Mouse (Mus musculus) forebrain, embryonic 16.5 days (tissue): ENCODE results near the gene Ndufb3. TPM values are rescaled to one million over a fixed set of nuclear protein-coding genes. Genes with fewer than 3 reads are reported as not detected.
"Not testable (repeated sequence)": the region's sequence is repeated elsewhere in the genome, so short reads cannot be mapped to it uniquely, and the experiment has no call there.

Experiments used
- ATAC-seq: fragments of 200-750 bp; cut with Nextera tagmentation; 2 replicates; pipeline ENCODE4 v1.8.0; 2017; ENCODE audit warnings: mild to moderate bottlenecking, moderate library complexity
- H3K27ac ChIP-seq: fragments of 300-500 bp; sonication (generic); 2 replicates; pipeline ENCODE4 v1.5.1; 2014; ENCODE audit warnings: low read length, control low read depth
- H3K27me3 ChIP-seq: fragments of 300-500 bp; sonication (generic); replicated peaks from 2 replicates; pipeline ENCODE4 v1.6.1; 2014; ENCODE audit warnings: low read length; ENCODE audit not compliant: control insufficient read depth, insufficient read depth
- H3K36me3 ChIP-seq: fragments of 300-500 bp; sonication (generic); 2 replicates; pipeline ENCODE4 v1.6.1; 2014; ENCODE audit not compliant: control insufficient read depth, insufficient read depth
- H3K4me1 ChIP-seq: fragments of 300-500 bp; sonication (generic); replicated peaks from 2 replicates; pipeline ENCODE4 v1.6.1; 2014; ENCODE audit warnings: low read length; ENCODE audit not compliant: control insufficient read depth, insufficient read depth
- H3K4me2 ChIP-seq: fragments of 300-500 bp; sonication (generic); 2 replicates; pipeline ENCODE4 v1.6.1; 2014; ENCODE audit warnings: mild to moderate bottlenecking, low read length, control low read depth
- H3K4me3 ChIP-seq: fragments of 300-500 bp; sonication (generic); replicated peaks from 2 replicates; pipeline ENCODE4 v1.5.1; 2014; ENCODE audit warnings: mild to moderate bottlenecking, low read length, control low read depth
- H3K9ac ChIP-seq: fragments of 300-500 bp; sonication (generic); replicated peaks from 2 replicates; pipeline ENCODE4 v1.6.1; 2014; ENCODE audit warnings: low read depth, low read length, control low read depth
- H3K9me3 ChIP-seq: fragments of 300-500 bp; sonication (generic); 2 replicates; pipeline ENCODE4 v1.6.1; 2016; ENCODE audit warnings: low read length; ENCODE audit not compliant: control insufficient read depth
- WGBS: fragments of 180-500 bp; shearing (Covaris S2); extraction: QIAGEN DNeasy Blood & Tissue Kit; methylation state at CpG from one replicate; pipeline ENCODE4 v1.1.7; 2014; 5-methylcytosine and 5-hydroxymethylcytosine counted together
- polyA plus RNA-seq: library from polyadenylated mRNA; unstranded; fragments of >200 nt; fragmentation: Nextera tagmentation; extraction: Ambion mirVana; gene quantifications from 2 replicates; pipeline ENCODE4 v1.2.1, GENCODE M21; 2015

Ndufb3 gene
- polyA plus RNA-seq, 1 experiment from 2014 or later, result 165 TPM

- Histone ChIP-seq H3K9ac (no peak overlapping the region), H3K36me3 (no peaks in the 10 kb centered on the region), H3K27me3 (no peaks in the 10 kb centered on the region), H3K9me3 (no peaks in the 10 kb centered on the region), H3K4me2 (no peak overlapping the region), H3K4me1 (peaks cover 11% of the 10 kb centered on the region), H3K27ac (no peak overlapping the region), H3K4me3 (no peak overlapping the region)
- WGBS, result 82% methylated on average over 1 of the region's 1 CpGs
- ATAC-seq, result no peak
Measured at GRCm38 (mm10) chr1:58582611-58583010, 3.6 kb upstream of the Ndufb3 start.

DNA sequence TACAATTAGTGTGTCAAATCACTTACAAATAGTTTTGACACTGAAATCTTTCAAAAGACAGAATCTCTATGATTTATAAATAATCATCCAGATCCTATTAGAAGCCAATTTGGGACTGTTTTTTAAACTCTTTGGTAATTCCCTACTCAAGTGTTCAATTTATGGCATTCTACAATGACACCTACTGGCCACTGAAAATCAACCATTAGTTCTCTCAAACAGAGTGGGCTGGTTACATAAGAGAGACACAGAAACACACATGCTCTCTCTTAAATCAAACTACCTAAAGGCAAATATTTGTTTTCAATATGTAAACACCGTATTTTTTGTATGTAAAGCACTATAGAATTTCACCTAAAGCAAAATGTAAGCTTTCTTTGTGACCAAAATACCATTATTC, 1.9 kb upstream of the Ndufb3 start:
- no peak overlapping the region for H3K27ac ChIP-seq
- H3K4me1 ChIP-seq, result peaks cover 11% of the 10 kb centered on the region
- H3K4me3 ChIP-seq, result no peak overlapping the region
- no peak overlapping the region for H3K4me2 ChIP-seq
- no peaks in the 10 kb centered on the region for H3K36me3 ChIP-seq
- H3K9me3 ChIP-seq, result no peaks in the 10 kb centered on the region
- 83% methylated on average over 1 of the region's 1 CpGs for WGBS
- ATAC-seq, result no peak
- no peaks in the 10 kb centered on the region for H3K27me3 ChIP-seq
- H3K9ac ChIP-seq, result no peak overlapping the region

- H3K27ac ChIP-seq, result 0 out of 2 replicates have a peak overlapping the region, but pooled peaks have one; percentile 29
- no peaks in the 10 kb centered on the region for H3K9me3 ChIP-seq
- H3K27me3 ChIP-seq, result no peaks in the 10 kb centered on the region
- H3K4me2 ChIP-seq, result peak overlapping the region; percentile 70
- H3K36me3 ChIP-seq, result no peaks in the 10 kb centered on the region
- H3K4me1 ChIP-seq, result peaks cover 11% of the 10 kb centered on the region
- H3K4me3 ChIP-seq, result peak overlapping the region; percentile 93
- 6% methylated on average over 36 of the region's 36 CpGs for WGBS
- ATAC-seq, result peak; percentile 77
- H3K9ac ChIP-seq, result peak overlapping the region; percentile 80
Measured at GRCm38 (mm10) chr1:58585373-58586170, 612 bp upstream of the Ndufb3 start.

- Histone ChIP-seq H3K9ac (no peak overlapping the region), H3K4me1 (peaks cover 11% of the 10 kb centered on the region), H3K4me3 (no peak overlapping the region), H3K4me2 (peak overlapping the region; percentile 76; the same call in 1 of the 2 replicates), H3K27ac (no peak overlapping the region), H3K9me3 (no peaks in the 10 kb centered on the region), H3K36me3 (0 out of 2 replicates have a peak, but pooled peaks cover 2% of the 10 kb centered on the region), H3K27me3 (no peaks in the 10 kb centered on the region)
- WGBS, result 94% methylated on average over 1 of the region's 1 CpGs
- no peak for ATAC-seq
Measured at GRCm38 (mm10) chr1:58587491-58587890, 1.3 kb downstream of the Ndufb3 start.

DNA sequence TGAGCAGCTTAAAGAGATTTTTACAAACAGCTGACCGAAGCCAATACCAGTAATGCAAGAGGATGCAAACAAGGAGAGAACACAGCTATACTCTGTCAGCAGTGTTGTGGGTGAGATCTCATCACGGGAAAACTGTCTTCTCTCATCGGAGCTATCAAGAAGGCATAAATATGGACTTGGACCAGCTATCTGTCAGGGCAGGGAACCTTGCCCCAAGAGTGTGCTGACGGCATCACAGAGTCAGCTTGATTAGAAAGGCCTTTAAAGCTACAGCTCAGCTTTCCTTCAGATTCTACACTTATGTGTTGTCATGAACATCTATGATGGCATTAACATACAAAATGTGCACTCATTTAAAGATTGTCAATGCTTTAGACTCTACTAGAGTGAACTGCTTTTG, 16.5 kb downstream of the Ndufb3 start:
- H3K27ac ChIP-seq, result no peak overlapping the region
- no peaks in the 10 kb centered on the region for H3K9me3 ChIP-seq

GRCm38 (mm10) chr1:58603738-58604137, 17.6 kb downstream of the Ndufb3 start:
- no peaks in the 10 kb centered on the region for H3K9me3 ChIP-seq
- H3K4me1 ChIP-seq, result no peaks in the 10 kb centered on the region
- H3K27me3 ChIP-seq, result no peaks in the 10 kb centered on the region
- H3K4me2 ChIP-seq, result no peak overlapping the region
- H3K27ac ChIP-seq, result no peak overlapping the region
- H3K36me3 ChIP-seq, result no peaks in the 10 kb centered on the region
- ATAC-seq, result no peak
- H3K9ac ChIP-seq, result no peak overlapping the region
- 89% methylated on average over 4 of the region's 4 CpGs for WGBS
- no peak overlapping the region for H3K4me3 ChIP-seq

More for the DNA sequence above, 16.5 kb downstream of the Ndufb3 start:
- Histone ChIP-seq H3K4me1 (no peaks in the 10 kb centered on the region), H3K4me2 (no peak overlapping the region), H3K9ac (no peak overlapping the region), H3K4me3 (no peak overlapping the region), H3K27me3 (no peaks in the 10 kb centered on the region), H3K36me3 (no peaks in the 10 kb centered on the region)
- no peak for ATAC-seq
- 84% methylated on average over 4 of the region's 4 CpGs for WGBS

GRCm38 (mm10) chr1:58609591-58609990, 23.4 kb downstream of the Ndufb3 start:
- H3K9me3 ChIP-seq, H3K27ac ChIP-seq, H3K4me1 ChIP-seq, H3K4me2 ChIP-seq, H3K27me3 ChIP-seq, H3K4me3 ChIP-seq, H3K9ac ChIP-seq, H3K36me3 ChIP-seq, ATAC-seq: not testable (repeated sequence)
- WGBS, result 94% methylated on average over 5 of the region's 5 CpGs

DNA sequence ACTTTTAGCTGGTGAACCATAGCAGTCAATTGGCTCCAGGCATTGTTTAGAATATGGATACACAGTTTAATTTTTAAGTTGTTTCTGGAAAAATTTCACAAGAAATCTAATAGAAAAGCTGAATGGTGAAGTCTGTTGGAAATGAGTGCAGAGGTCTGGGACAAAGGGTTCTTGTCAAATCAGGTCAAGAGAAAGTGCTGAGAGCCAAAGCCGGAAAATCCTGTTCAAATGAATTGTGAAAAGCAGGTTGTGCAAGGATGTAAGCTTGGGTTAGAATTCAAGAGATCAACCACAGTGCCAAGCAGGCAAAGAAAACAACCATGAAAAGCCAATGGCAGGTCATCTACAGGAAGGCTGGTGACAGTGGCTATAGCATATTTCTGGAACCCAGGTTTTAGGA, 24.0 kb downstream of the Ndufb3 start:
- Histone ChIP-seq H3K4me2 (no peak overlapping the region), H3K27ac (no peak overlapping the region), H3K9ac (no peak overlapping the region), H3K9me3 (no peaks in the 10 kb centered on the region), H3K36me3 (no peaks in the 10 kb centered on the region), H3K4me1 (no peaks in the 10 kb centered on the region), H3K4me3 (no peak overlapping the region), H3K27me3 (no peaks in the 10 kb centered on the region)
- WGBS, result 88% methylated on average over 1 of the region's 1 CpGs
- no peak for ATAC-seq

- no peaks in the 10 kb centered on the region for H3K4me1 ChIP-seq
- H3K4me2 ChIP-seq, result no peak overlapping the region
- no peaks in the 10 kb centered on the region for H3K9me3 ChIP-seq
- 53% methylated on average over 1 of the region's 1 CpGs for WGBS
- H3K27ac ChIP-seq, result no peak overlapping the region
- no peaks in the 10 kb centered on the region for H3K27me3 ChIP-seq
- H3K4me3 ChIP-seq, result no peak overlapping the region
- no peaks in the 10 kb centered on the region for H3K36me3 ChIP-seq
- H3K9ac ChIP-seq, result no peak overlapping the region
- no peak for ATAC-seq
Measured at GRCm38 (mm10) chr1:58610611-58611010, 24.4 kb downstream of the Ndufb3 start.
